Mouse (Mus musculus) bone marrow macrophage, adult 2 months (primary cell): ENCODE results near the gene Amn1.

ENCODE experiments used
- CTCF ChIP-seq: IDR thresholded peaks from 2 replicates; pipeline ENCODE4 v1.5.1; 2012; ENCODE audit warnings: low read depth, mild to moderate bottlenecking, low read length, moderate library complexity
- POLR2A ChIP-seq: IDR thresholded peaks from 2 replicates; pipeline ENCODE4 v1.6.1; 2012; ENCODE audit warnings: mild to moderate bottlenecking, low read depth, low read length, borderline replicate concordance

- TF ChIP-seq CTCF (no peak), POLR2A (no peak)
Measured at GRCm38 (mm10) chr6:149184007-149184406, 4.5 kb downstream of the Amn1 start.
